Mouse (Mus musculus) spleen, adult 18-20 months (tissue): ENCODE data around the gene B4galnt2.

Source experiments
- DNase-seq, 2 experiments: peaks; one replicate each; pipeline ENCODE4 v3.0.0; 2022; ENCODE audit warnings: mixed read lengths in 2 of 2

B4galnt2 gene

GRCm38 (mm10) chr11:95838999-95839868 lies 75.5 kb downstream of the B4galnt2 start:
- DNase-seq: no peak

GRCm38 (mm10) chr11:95838598-95838997 lies 76.1 kb downstream of the B4galnt2 start:
- DNase-seq: no peak

GRCm38 (mm10) chr11:95837059-95837458 lies 77.6 kb downstream of the B4galnt2 start, which contains the start of gene Gngt2:
TSS of gene Gngt2 (plus strand) at chr11:95837216.
- DNase-seq: no peak

- DNase-seq: no peak
These were observed 78.3 kb downstream of the B4galnt2 start for GRCm38 (mm10) chr11:95836433-95836832.

GRCm38 (mm10) chr11:95835832-95836231 lies 78.9 kb downstream of the B4galnt2 start:
- DNase-seq: no peak

- DNase-seq: peak; percentile 60 to 61
These were observed 79.7 kb downstream of the B4galnt2 start for GRCm38 (mm10) chr11:95834742-95835710.

GRCm38 (mm10) chr11:95834143-95834667 lies 80.5 kb downstream of the B4galnt2 start:
- DNase-seq: peak; percentile 75 to 76

- DNase-seq: peak; percentile 25 to 26
These were observed 81.0 kb downstream of the B4galnt2 start for GRCm38 (mm10) chr11:95833631-95834142.

GRCm38 (mm10) chr11:95833006-95833570 lies 81.6 kb downstream of the B4galnt2 start:
- no peak for DNase-seq

- no peak for DNase-seq
These were observed 82.3 kb downstream of the B4galnt2 start for GRCm38 (mm10) chr11:95832129-95833005.

- no peak for DNase-seq
These were observed 83.0 kb downstream of the B4galnt2 start for GRCm38 (mm10) chr11:95831641-95832040.

- no peak for DNase-seq
These were observed 83.4 kb downstream of the B4galnt2 start for GRCm38 (mm10) chr11:95831276-95831619.

- peak; percentile 24 to 43 for DNase-seq
These were observed 84.0 kb downstream of the B4galnt2 start for GRCm38 (mm10) chr11:95830411-95831275.

GRCm38 (mm10) chr11:95829526-95830050 lies 85.1 kb downstream of the B4galnt2 start:
- no peak for DNase-seq

GRCm38 (mm10) chr11:95828181-95828964 lies 86.3 kb downstream of the B4galnt2 start:
- no peak for DNase-seq

GRCm38 (mm10) chr11:95827464-95828085 lies 87.1 kb downstream of the B4galnt2 start:
- DNase-seq: peak; percentile 33 to 72

- no peak for DNase-seq
These were observed 87.6 kb downstream of the B4galnt2 start for GRCm38 (mm10) chr11:95827168-95827447.

GRCm38 (mm10) chr11:95826317-95827167 lies 88.1 kb downstream of the B4galnt2 start:
- DNase-seq: no peak
